Mouse (Mus musculus) embryonic fibroblast, embryonic 13.5 days (primary cell): ENCODE measurements around the gene Pir.

Experiments
- CTCF ChIP-seq: IDR thresholded peaks from 2 replicates; pipeline ENCODE4 v1.5.1; 2011; ENCODE audit warnings: mild to moderate bottlenecking, control low read depth, low read length, moderate library complexity, borderline replicate concordance; ENCODE audit not compliant: insufficient read depth
- POLR2A ChIP-seq: IDR thresholded peaks from 2 replicates; pipeline ENCODE4 v1.6.1; 2011; ENCODE audit warnings: low read depth, mild to moderate bottlenecking, control low read depth, low read length, moderate library complexity

DNA sequence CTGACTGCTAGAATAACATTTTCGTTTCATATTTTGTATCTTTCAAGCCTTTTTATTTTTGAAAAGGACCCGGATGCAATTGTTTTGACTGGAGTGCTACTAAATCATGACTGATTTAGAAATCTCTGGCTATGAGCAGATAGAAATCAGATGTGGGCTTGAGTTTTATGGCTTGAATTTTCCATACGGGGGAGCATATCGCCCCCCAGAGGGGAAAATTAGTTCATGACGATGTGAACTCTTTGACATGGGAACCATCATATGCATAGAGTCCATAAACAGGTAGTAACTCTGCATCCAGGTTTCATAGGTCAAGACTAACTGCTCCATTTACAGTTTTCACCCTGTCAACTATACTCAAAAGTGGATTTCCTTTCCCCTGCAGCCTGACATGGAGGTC is 105.4 kb downstream of the Pir start:
- TF ChIP-seq CTCF (no peak), POLR2A (no peak)
